Mouse (Mus musculus): ENCODE measurements around the gene Prdm4.

Gene Prdm4

DNA sequence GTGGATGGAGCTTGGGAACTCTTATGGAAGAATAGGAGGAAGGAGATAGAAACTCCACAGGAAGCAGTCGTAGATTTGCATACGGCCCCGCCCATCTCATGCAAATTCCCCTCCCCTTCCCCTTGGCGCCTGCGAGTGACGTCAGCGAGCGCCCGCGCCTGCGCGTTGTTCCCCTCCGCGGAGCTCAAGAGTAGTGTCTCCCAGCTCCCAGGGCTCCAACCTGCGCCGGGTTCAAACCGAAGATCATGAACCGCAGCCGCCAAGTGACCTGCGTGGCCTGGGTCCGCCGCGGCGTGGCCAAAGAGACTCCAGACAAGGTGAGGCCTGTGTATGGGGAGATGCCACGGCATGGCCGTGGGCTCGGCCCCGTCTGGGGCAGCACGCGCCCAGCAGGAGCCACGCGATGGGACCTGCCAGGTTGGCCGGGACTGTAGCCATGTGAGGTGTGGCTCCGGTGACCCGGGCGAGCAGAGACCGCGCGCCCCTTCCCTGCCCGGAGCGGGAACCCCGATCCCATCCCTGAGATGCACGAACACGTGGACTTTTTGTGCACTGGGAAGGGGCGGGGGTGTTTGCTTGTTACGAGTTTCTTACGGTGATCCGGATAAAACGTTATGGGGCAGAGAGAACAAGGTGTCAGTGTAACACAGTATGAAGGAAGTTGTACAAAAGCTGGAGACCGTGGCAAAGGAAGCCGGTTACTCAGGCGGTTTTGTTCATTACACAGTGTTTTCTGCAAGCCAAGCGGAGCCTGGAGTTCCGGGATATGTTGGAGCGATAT lies 45.1 kb downstream of the Prdm4 start:
- DNase-seq (ENCODE audit: low read depth, low spot score) = peak; percentile 96

DNA sequence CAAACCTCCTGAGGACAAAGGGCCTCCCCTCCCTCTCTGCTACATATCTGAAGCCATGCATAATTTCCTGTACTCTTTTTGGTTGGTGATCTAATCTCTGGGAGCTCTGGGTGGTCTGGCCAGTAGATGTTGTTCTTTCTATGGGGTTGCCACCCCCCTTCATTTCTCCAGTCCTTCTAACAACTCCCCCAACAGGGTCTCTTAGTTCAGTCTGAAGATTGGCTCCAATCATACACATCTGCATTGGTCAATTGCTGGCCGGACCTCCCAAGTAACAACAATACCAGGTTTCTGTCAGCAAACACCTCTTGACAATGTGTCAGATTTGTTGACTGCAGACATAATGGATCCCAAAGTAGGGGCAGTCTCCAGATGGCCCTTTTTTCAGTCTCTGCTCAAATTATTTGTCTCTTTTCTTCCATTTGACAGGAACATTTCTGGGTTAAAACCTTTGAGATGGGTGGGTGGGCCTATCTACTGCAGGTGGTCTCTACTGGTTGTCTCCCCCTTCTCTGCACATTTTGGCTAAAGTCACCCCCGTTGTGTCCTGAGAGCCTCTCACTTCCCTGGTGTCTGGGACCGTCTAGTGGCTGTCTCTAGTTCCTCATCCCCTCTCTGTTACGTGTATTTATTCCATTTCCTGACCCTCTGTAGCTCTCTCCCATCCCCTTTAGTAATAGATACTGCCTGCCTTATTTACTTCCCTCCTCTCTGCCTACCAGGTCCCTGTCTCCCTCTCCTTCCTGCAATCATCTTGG lies 70.7 kb downstream of the Prdm4 start:
- no peak for DNase-seq (ENCODE audit: low read depth, low spot score)
